Comparison of ENCODE assay signal across 9 mouse cellular contexts in genomic region chr8:84980622-84981358, GRCm38 (mm10). TPM values are rescaled to one million over a fixed set of nuclear protein-coding genes. Genes with fewer than 3 reads are reported as not detected.
DNase-seq lines count a peak whose midpoint lies in the region; ATAC-seq lines count a peak whose summit lies in the region.
"Had no signal": no experiment of that assay in that cellular context is flagged by ENCODE, and none has a peak within 500 bp of the region (broad histone marks: within the 10 kb centered on the region; RNA-seq: fewer than 3 reads in every experiment).

No protein-coding gene starts in this region.

- peaks cover 39% of the 10 kb centered on the region for H3K27me3 ChIP-seq in embryonic facial prominence, embryonic 12.5 days
- H3K27me3 ChIP-seq in midbrain, embryonic 11.5 days (ENCODE audit: control insufficient read depth, insufficient read depth, low read length): peaks cover 38% of the 10 kb centered on the region

- H3K4me3 ChIP-seq in embryonic facial prominence, embryonic 12.5 days: peak overlapping the region; percentile 34; the same call in 1 of the 2 replicates
- H3K4me3 ChIP-seq in midbrain, embryonic 11.5 days (ENCODE audit: low read depth, low read length): no peak overlapping the region

- H3K9me3 ChIP-seq in embryonic facial prominence, embryonic 12.5 days: no peaks in the 10 kb centered on the region
- no peaks in the 10 kb centered on the region for H3K9me3 ChIP-seq in midbrain, embryonic 11.5 days (ENCODE audit: control insufficient read depth, low read length)

- no peaks in the 10 kb centered on the region for H3K36me3 ChIP-seq in embryonic facial prominence, embryonic 12.5 days
- H3K36me3 ChIP-seq in midbrain, embryonic 11.5 days (ENCODE audit: control insufficient read depth, insufficient read depth, low read length): no peaks in the 10 kb centered on the region

- peaks cover 68% of the 10 kb centered on the region for H3K4me1 ChIP-seq in embryonic facial prominence, embryonic 12.5 days
- peaks cover 54% of the 10 kb centered on the region for H3K4me1 ChIP-seq in midbrain, embryonic 11.5 days (ENCODE audit: control insufficient read depth, insufficient read depth, low read length)

- no peak for ATAC-seq in cerebellum, adult (ENCODE audit: insufficient number of reproducible peaks, low FRiP score, low TSS enrichment)
- no peak for ATAC-seq in embryonic facial prominence, embryonic 12.5 days (ENCODE audit: insufficient number of reproducible peaks, insufficient read depth, low FRiP score, low TSS enrichment)
- no peak for ATAC-seq in midbrain, embryonic 11.5 days (ENCODE audit: low FRiP score)

- H3K9ac ChIP-seq in embryonic facial prominence, embryonic 12.5 days: no peak overlapping the region
- H3K9ac ChIP-seq in midbrain, embryonic 11.5 days (ENCODE audit: low read length): no peak overlapping the region

- DNase-seq in cerebellum, adult 11-12 months: peak; percentile 76
- DNase-seq in Muller cell, postnatal 12 days (ENCODE audit: inconsistent ontology term): peak; percentile 89
- peak; percentile 78 for DNase-seq in heart, postnatal 36 days
- DNase-seq in left cerebral cortex, postnatal 25 days (ENCODE audit: low spot score in 2 of 2): peak; percentile 56 to 64
- peak; percentile 92 for DNase-seq in midbrain, embryonic 11.5 days (ENCODE audit: low spot score, missing footprints)
- peak; percentile 57 for DNase-seq in testis, postnatal 14 days (ENCODE audit: low spot score)

- 26% methylated on average over 11 of the region's 11 CpGs for WGBS in embryonic facial prominence, embryonic 12.5 days
- 39% methylated on average over 11 of the region's 11 CpGs for WGBS in midbrain, embryonic 11.5 days

- intact Hi-C loops in heart, postnatal 36 days (cut with DNase I): loop anchor here (5.0 kb wide), 1 partner anchor 778 kb away; no protein-coding TSS in a partner anchor
- intact Hi-C loops in left cerebral cortex, postnatal 25 days (cut with DNase I): no loop called here

- H3K27ac ChIP-seq in embryonic facial prominence, embryonic 12.5 days: peak overlapping the region; percentile 60
- H3K27ac ChIP-seq in midbrain, embryonic 11.5 days (ENCODE audit: low read depth, low read length): no peak overlapping the region

- peak overlapping the region; percentile 98 for H3K4me2 ChIP-seq in embryonic facial prominence, embryonic 12.5 days (replicated peaks)
- no peak overlapping the region for H3K4me2 ChIP-seq in midbrain, embryonic 11.5 days

RNA-seq across cellular contexts. Expression of gene Junb, which starts 2.3 kb away (rescaled TPM):
- polyA plus RNA-seq in embryonic facial prominence, embryonic 12.5 days (2016; fragmentation: Nextera tagmentation; extraction: Ambion mirVana): 8.0 and 9.0 TPM in 2 replicates
- total RNA-seq in heart, postnatal 36 days (2021): 10 to 100 TPM; 14.9 to 26.9 TPM
- total RNA-seq in left cerebral cortex, postnatal 25 days (2021): 10 to 100 TPM; 73.3 to 85.1 TPM
- polyA plus RNA-seq in midbrain, embryonic 11.5 days (2014; fragmentation: Nextera tagmentation; extraction: Ambion mirVana): 3.4 and 4.5 TPM in 2 replicates

RNA-seq across cellular contexts. Expression of gene Hook2, which starts 9.6 kb away (rescaled TPM):
- polyA plus RNA-seq in embryonic facial prominence, embryonic 12.5 days (2016; fragmentation: Nextera tagmentation; extraction: Ambion mirVana): 20.6 TPM in 2 replicates
- 1 to 10 TPM; 2.7 to 2.9 TPM for total RNA-seq in heart, postnatal 36 days (2021)
- 1 to 10 TPM; 7.2 to 8.5 TPM for total RNA-seq in left cerebral cortex, postnatal 25 days (2021)
- polyA plus RNA-seq in midbrain, embryonic 11.5 days (2014; fragmentation: Nextera tagmentation; extraction: Ambion mirVana): 11.4 and 11.8 TPM in 2 replicates

RNA-seq across cellular contexts. Expression of gene Rnaseh2a, which starts 11.2 kb away (rescaled TPM):
- 104 and 115 TPM in 2 replicates for polyA plus RNA-seq in embryonic facial prominence, embryonic 12.5 days (2016; fragmentation: Nextera tagmentation; extraction: Ambion mirVana)
- total RNA-seq in heart, postnatal 36 days (2021): 10 to 100 TPM; 48.6 to 56.7 TPM
- total RNA-seq in left cerebral cortex, postnatal 25 days (2021): 10 to 100 TPM; 40.7 to 42.2 TPM
- 113 and 121 TPM in 2 replicates for polyA plus RNA-seq in midbrain, embryonic 11.5 days (2014; fragmentation: Nextera tagmentation; extraction: Ambion mirVana)

RNA-seq across cellular contexts. Expression of gene Prdx2, which starts 11.4 kb away (rescaled TPM):
- 1,038 and 1,130 TPM in 2 replicates for polyA plus RNA-seq in embryonic facial prominence, embryonic 12.5 days (2016; fragmentation: Nextera tagmentation; extraction: Ambion mirVana)
- total RNA-seq in heart, postnatal 36 days (2021): 100 to 1,000 TPM; 633 to 676 TPM
- 100 to 1,000 TPM; 340 to 356 TPM for total RNA-seq in left cerebral cortex, postnatal 25 days (2021)
- polyA plus RNA-seq in midbrain, embryonic 11.5 days (2014; fragmentation: Nextera tagmentation; extraction: Ambion mirVana): 1,298 and 1,349 TPM in 2 replicates

RNA-seq across cellular contexts. Expression of gene Gm49661, which starts 11.6 kb away (rescaled TPM):
- not detected in 2 replicates for polyA plus RNA-seq in embryonic facial prominence, embryonic 12.5 days (2016; fragmentation: Nextera tagmentation; extraction: Ambion mirVana)
- 1 to 10 TPM in 1 of 2 experiments, not detected in 1; 1.0 TPM for total RNA-seq in heart, postnatal 36 days (2021)
- total RNA-seq in left cerebral cortex, postnatal 25 days (2021): 1 to 10 TPM in 1 of 2 experiments, not detected in 1; 3.5 TPM
- not detected in 2 replicates for polyA plus RNA-seq in midbrain, embryonic 11.5 days (2014; fragmentation: Nextera tagmentation; extraction: Ambion mirVana)
- total RNA-seq: left cerebral cortex, adult 18-20 months had no signal
